Mouse (Mus musculus): ENCODE results near the gene Skap2. TPM values are rescaled to one million over a fixed set of nuclear protein-coding genes. Genes with fewer than 3 reads are reported as not detected.

Gene Skap2
- polyA plus RNA-seq, 1 experiment: 8.9 TPM

DNA sequence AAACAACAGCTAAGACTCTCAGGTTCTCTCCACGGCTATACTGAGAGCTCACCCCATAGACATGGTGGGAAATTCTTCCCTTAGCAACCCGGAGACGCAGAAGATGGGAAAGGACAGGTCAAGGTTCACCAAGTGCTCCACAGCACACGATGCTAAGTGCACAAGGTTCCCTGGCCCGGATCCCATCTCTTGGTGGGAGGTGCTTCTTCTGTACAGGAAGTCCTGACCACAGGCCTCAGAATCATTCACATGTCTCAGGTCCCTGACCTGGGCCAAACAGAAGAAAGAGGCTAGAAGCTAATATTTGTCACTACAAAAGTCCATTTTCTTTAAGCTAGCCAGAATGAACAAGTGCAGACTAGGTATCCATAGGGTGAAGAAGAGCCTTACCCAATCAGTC is 191.5 kb downstream of the Skap2 start:
- Histone ChIP-seq H3K4me3 (ENCODE audit: control insufficient read depth, insufficient read depth, low read length) (no peak overlapping the region), H3K4me1 (replicated peaks; ENCODE audit: control insufficient read depth, insufficient read depth, low read length) (no peaks in the 10 kb centered on the region), H3K27ac (ENCODE audit: control insufficient read depth, insufficient read depth, low read length) (no peak overlapping the region), H3K36me3 (ENCODE audit: control insufficient read depth, insufficient read depth, low read length) (no peaks in the 10 kb centered on the region), H3K27me3 (ENCODE audit: control insufficient read depth, insufficient read depth, low read length) (no peaks in the 10 kb centered on the region)
- no peak for TF ChIP-seq POLR2A (IDR thresholded peaks at IDR 0.05; ENCODE audit: control insufficient read depth, extremely low read depth, insufficient read depth, low read length, poor library complexity)
- TF ChIP-seq CTCF (IDR thresholded peaks at IDR 0.05; ENCODE audit: borderline replicate concordance, control insufficient read depth, extremely low read depth, insufficient read depth, low read length, poor library complexity): no peak
- 46% methylated on average over 5 of the region's 5 CpGs for WGBS
- DNase-seq: no peak

DNA sequence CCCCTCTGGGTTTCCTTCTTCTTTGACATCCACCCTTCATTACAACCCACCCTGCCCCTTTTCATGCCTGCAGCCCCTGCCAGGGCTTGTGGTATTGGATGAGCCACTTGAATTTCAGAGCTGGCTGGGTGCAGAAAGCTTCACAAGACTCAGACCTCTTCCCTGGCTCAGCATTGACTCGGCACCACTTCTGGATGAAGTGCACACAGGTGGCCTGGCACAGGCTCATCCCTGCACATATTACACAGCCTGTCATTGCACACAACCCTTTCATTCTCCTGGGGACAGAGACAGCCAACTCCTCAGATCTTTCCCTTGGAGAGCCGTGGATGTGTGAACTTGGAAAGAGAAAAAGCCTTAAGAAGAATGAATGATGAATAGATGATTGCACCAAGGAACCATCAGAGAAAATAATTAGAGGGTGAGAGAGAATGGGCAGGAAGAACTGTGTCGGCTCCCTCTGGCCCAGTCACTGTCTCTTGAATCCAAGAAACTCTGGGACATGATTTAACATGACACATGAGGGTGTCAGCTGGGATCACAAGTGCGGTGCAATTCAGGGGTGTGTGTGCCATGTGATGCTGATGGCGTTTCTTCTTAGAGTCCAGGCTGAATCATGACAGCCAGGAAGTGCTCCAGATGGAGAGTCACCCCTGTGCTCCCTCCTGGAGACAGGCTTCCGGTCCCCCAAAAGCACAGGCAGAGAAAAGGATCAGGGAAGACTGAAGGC is 195.3 kb downstream of the Skap2 start:
- Histone ChIP-seq H3K27ac (ENCODE audit: control insufficient read depth, insufficient read depth, low read length) (no peak overlapping the region), H3K36me3 (ENCODE audit: control insufficient read depth, insufficient read depth, low read length) (no peaks in the 10 kb centered on the region), H3K27me3 (ENCODE audit: control insufficient read depth, insufficient read depth, low read length) (no peaks in the 10 kb centered on the region), H3K4me1 (replicated peaks; ENCODE audit: control insufficient read depth, insufficient read depth, low read length) (no peaks in the 10 kb centered on the region), H3K4me3 (ENCODE audit: control insufficient read depth, insufficient read depth, low read length) (no peak overlapping the region)
- no peak for DNase-seq
- 94% methylated on average over 6 of the region's 6 CpGs for WGBS
- TF ChIP-seq CTCF (IDR thresholded peaks at IDR 0.05; ENCODE audit: borderline replicate concordance, control insufficient read depth, extremely low read depth, insufficient read depth, low read length, poor library complexity): no peak
- TF ChIP-seq POLR2A (IDR thresholded peaks at IDR 0.05; ENCODE audit: control insufficient read depth, extremely low read depth, insufficient read depth, low read length, poor library complexity): no peak

DNA sequence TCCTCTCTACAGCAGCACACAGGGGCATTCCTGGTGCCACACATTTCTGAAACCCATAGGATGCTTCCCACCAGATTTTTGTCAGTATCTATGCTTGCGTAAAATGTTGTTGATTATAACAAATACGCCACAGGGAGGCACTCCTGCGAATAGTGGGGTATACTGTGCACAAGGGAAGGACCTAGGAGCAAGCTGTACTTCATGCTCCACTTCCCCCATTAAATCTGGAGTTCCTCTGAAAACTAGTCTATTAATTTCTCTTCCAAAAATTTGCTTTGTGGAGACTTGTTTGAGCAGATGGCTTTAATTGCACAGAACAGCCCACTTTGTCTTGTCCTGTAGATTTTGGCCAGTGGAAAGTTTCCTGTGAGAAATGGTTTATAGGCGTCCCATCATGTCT is 201.4 kb downstream of the Skap2 start:
- WGBS: 93% methylated on average over 4 of the region's 4 CpGs
- TF ChIP-seq POLR2A (IDR thresholded peaks at IDR 0.05; ENCODE audit: control insufficient read depth, extremely low read depth, insufficient read depth, low read length, poor library complexity): no peak
- TF ChIP-seq CTCF (IDR thresholded peaks at IDR 0.05; ENCODE audit: borderline replicate concordance, control insufficient read depth, extremely low read depth, insufficient read depth, low read length, poor library complexity): no peak

DNA sequence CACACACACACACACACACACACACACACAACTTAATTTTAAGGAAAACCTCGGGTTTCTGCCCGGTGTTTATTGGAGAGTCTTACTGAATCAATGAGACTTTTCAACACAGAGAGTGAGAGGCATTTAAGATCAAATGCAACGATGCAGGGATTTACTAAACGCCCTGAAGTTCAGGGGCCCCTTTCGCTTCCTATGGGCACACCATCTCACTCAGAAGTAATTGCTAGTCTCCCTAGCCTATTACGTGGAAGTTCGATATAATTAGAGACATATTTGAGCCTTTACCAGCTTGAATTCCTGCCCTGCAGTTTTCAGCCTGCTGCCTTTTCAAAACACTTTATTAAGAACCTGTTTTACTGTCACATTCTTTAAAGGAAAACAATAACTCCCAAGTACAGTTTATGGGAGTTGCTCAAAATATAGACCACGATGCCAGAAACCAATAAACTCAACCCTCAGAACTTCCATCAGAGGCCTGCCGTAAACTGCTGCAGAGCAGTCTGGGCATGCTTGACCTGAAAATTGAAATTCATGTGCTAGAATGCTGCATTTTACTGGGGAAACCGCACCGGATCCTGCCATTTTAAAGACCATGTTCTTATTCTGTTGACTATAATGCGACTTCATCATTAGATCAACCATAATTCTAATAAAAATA is 203.1 kb downstream of the Skap2 start:
- H3K27ac ChIP-seq (ENCODE audit: control insufficient read depth, insufficient read depth, low read length): no peak overlapping the region
- TF ChIP-seq POLR2A (IDR thresholded peaks at IDR 0.05; ENCODE audit: control insufficient read depth, extremely low read depth, insufficient read depth, low read length, poor library complexity) (no peak), CTCF (IDR thresholded peaks at IDR 0.05; ENCODE audit: borderline replicate concordance, control insufficient read depth, extremely low read depth, insufficient read depth, low read length, poor library complexity) (no peak)
- H3K4me1 ChIP-seq (replicated peaks; ENCODE audit: control insufficient read depth, insufficient read depth, low read length): no peaks in the 10 kb centered on the region
- H3K36me3 ChIP-seq (ENCODE audit: control insufficient read depth, insufficient read depth, low read length): no peaks in the 10 kb centered on the region
- 97% methylated on average over 12 of the region's 12 CpGs for WGBS
- DNase-seq: no peak
- H3K27me3 ChIP-seq (ENCODE audit: control insufficient read depth, insufficient read depth, low read length): no peaks in the 10 kb centered on the region
- no peak overlapping the region for H3K4me3 ChIP-seq (ENCODE audit: control insufficient read depth, insufficient read depth, low read length)

More for the DNA sequence above, 201.4 kb downstream of the Skap2 start:
- Histone ChIP-seq H3K36me3 (ENCODE audit: control insufficient read depth, insufficient read depth, low read length) (no peaks in the 10 kb centered on the region), H3K27ac (ENCODE audit: control insufficient read depth, insufficient read depth, low read length) (no peak overlapping the region), H3K4me3 (ENCODE audit: control insufficient read depth, insufficient read depth, low read length) (no peak overlapping the region), H3K4me1 (replicated peaks; ENCODE audit: control insufficient read depth, insufficient read depth, low read length) (no peaks in the 10 kb centered on the region), H3K27me3 (ENCODE audit: control insufficient read depth, insufficient read depth, low read length) (no peaks in the 10 kb centered on the region)
- no peak for DNase-seq

DNA sequence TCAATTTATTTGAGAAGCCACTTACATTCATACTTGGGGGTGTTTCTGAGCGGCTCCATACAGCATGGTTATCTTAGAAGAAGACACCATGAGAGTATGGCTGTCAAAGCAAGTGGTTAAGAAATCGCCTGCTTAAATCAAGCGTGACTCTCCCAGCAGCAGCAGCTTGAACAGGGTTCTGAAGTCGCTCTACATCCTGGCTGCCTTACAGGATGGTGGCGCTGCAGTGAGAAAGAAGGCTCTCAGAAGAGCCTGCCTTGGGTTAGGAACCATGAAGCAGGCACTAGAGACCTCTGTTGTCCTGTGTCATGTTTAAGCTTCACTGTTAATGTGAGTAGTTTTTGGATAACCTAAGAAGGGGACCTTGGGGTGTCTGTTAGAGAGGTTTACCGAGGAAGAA is 204.3 kb downstream of the Skap2 start:
- Histone ChIP-seq H3K27me3 (ENCODE audit: control insufficient read depth, insufficient read depth, low read length) (no peaks in the 10 kb centered on the region), H3K36me3 (ENCODE audit: control insufficient read depth, insufficient read depth, low read length) (no peaks in the 10 kb centered on the region), H3K4me3 (ENCODE audit: control insufficient read depth, insufficient read depth, low read length) (no peak overlapping the region), H3K4me1 (replicated peaks; ENCODE audit: control insufficient read depth, insufficient read depth, low read length) (no peaks in the 10 kb centered on the region), H3K27ac (ENCODE audit: control insufficient read depth, insufficient read depth, low read length) (no peak overlapping the region)
- DNase-seq: no peak
- no peak for TF ChIP-seq CTCF (IDR thresholded peaks at IDR 0.05; ENCODE audit: borderline replicate concordance, control insufficient read depth, extremely low read depth, insufficient read depth, low read length, poor library complexity)
- TF ChIP-seq POLR2A (IDR thresholded peaks at IDR 0.05; ENCODE audit: control insufficient read depth, extremely low read depth, insufficient read depth, low read length, poor library complexity): no peak
- 93% methylated on average over 6 of the region's 6 CpGs for WGBS

Other genes with a start within 250 kb of the Skap2 start
- 0.43 and 0.63 TPM in 2 replicates for gene Hoxa1, start 145.8 kb upstream of the Skap2 start, polyA plus RNA-seq (2012; rRNA removed)
- gene Hoxa2, start 152.3 kb upstream of the Skap2 start, polyA plus RNA-seq (2012; rRNA removed): 0.85 and 1.4 TPM in 2 replicates
- 0.04 TPM in 1 of 2 replicates, not detected in the other for gene 5730596B20Rik, start 164.9 kb upstream of the Skap2 start, polyA plus RNA-seq (2012; rRNA removed)
- gene Hoxa4, start 179.2 kb upstream of the Skap2 start, polyA plus RNA-seq (2012; rRNA removed): 1.2 and 1.5 TPM in 2 replicates
- 1.1 and 1.5 TPM in 2 replicates for gene Hoxa5, start 192.0 kb upstream of the Skap2 start, polyA plus RNA-seq (2012; rRNA removed)
- 0.39 and 0.46 TPM in 2 replicates for gene Hoxa6, start 196.2 kb upstream of the Skap2 start, polyA plus RNA-seq (2012; rRNA removed)
- gene Hoxa3, start 200.8 kb upstream of the Skap2 start, polyA plus RNA-seq (2012; rRNA removed): 3.5 and 3.6 TPM in 2 replicates
- gene Gm28308, start 200.8 kb upstream of the Skap2 start, polyA plus RNA-seq (2012; rRNA removed): 0.24 and 0.26 TPM in 2 replicates
- gene Hoxa7, start 209.3 kb upstream of the Skap2 start, polyA plus RNA-seq (2012; rRNA removed): 2.5 and 3.4 TPM in 2 replicates
- gene Hoxa9, start 218.5 kb upstream of the Skap2 start, polyA plus RNA-seq (2012; rRNA removed): 0.26 and 0.56 TPM in 2 replicates
- gene Hoxa10, start 228.3 kb upstream of the Skap2 start, polyA plus RNA-seq (2012; rRNA removed): not detected in 2 replicates
- gene Hoxa11, start 233.3 kb upstream of the Skap2 start, polyA plus RNA-seq (2012; rRNA removed): not detected in 2 replicates
- gene Hoxa13, start 248.3 kb upstream of the Skap2 start, polyA plus RNA-seq (2012; rRNA removed): not detected in 2 replicates

Data from thymus, adult 2 months (tissue).